Mouse (Mus musculus) heart, embryonic 16.5 days (tissue): ENCODE data around the gene Flt4. TPM values are rescaled to one million over a fixed set of nuclear protein-coding genes. Genes with fewer than 3 reads are reported as not detected.
"Not testable (repeated sequence)": the region's sequence is repeated elsewhere in the genome, so short reads cannot be mapped to it uniquely, and the experiment has no call there.

Source experiments
- ATAC-seq: fragments of 200-750 bp; cut with Nextera tagmentation; replicated peaks from 2 replicates; pipeline ENCODE4 v1.8.0; 2017; ENCODE audit warnings: moderate number of reproducible peaks; ENCODE audit not compliant: insufficient read depth, low FRiP score; ENCODE audit errors: extremely low read depth
- H3K27ac ChIP-seq: fragments of 300-500 bp; sonication (generic); 2 replicates; pipeline ENCODE4 v1.5.1; 2014; ENCODE audit warnings: mild to moderate bottlenecking, low read length, control low read depth, moderate library complexity
- H3K27me3 ChIP-seq: fragments of 300-500 bp; sonication (generic); 2 replicates; pipeline ENCODE4 v1.6.1; 2014; ENCODE audit warnings: low read length, mixed read lengths; ENCODE audit not compliant: control insufficient read depth, insufficient read depth
- H3K36me3 ChIP-seq: fragments of 300-500 bp; sonication (generic); 2 replicates; pipeline ENCODE4 v1.6.1; 2014; ENCODE audit not compliant: control insufficient read depth, insufficient read depth
- H3K4me1 ChIP-seq: fragments of 300-500 bp; sonication (generic); 2 replicates; pipeline ENCODE4 v1.6.1; 2014; ENCODE audit warnings: low read length, mixed read lengths; ENCODE audit not compliant: control insufficient read depth, insufficient read depth
- H3K4me2 ChIP-seq: fragments of 300-500 bp; sonication (generic); 2 replicates; pipeline ENCODE4 v1.6.1; 2014; ENCODE audit warnings: low read depth, mild to moderate bottlenecking, control low read depth, low read length
- H3K4me3 ChIP-seq: fragments of 300-500 bp; sonication (generic); 2 replicates; pipeline ENCODE4 v1.5.1; 2014; ENCODE audit warnings: mild to moderate bottlenecking, control low read depth, low read length
- H3K9ac ChIP-seq: fragments of 300-500 bp; sonication (generic); 2 replicates; pipeline ENCODE4 v1.6.1; 2014; ENCODE audit warnings: low read length, control low read depth
- H3K9me3 ChIP-seq: fragments of 300-500 bp; sonication (generic); replicated peaks from 2 replicates; pipeline ENCODE4 v1.6.1; 2016; ENCODE audit warnings: low read length; ENCODE audit not compliant: control insufficient read depth
- WGBS: fragments of 180-500 bp; shearing (Covaris S2); extraction: QIAGEN DNeasy Blood & Tissue Kit; methylation state at CpG from one replicate; pipeline ENCODE4 v1.1.7; 2014; 5-methylcytosine and 5-hydroxymethylcytosine counted together
- polyA plus RNA-seq: library from polyadenylated mRNA; unstranded; fragments of >200 nt; fragmentation: Nextera tagmentation; extraction: Ambion mirVana; gene quantifications from 2 replicates; pipeline ENCODE4 v1.2.1, GENCODE M21; 2015

The Flt4 gene
- polyA plus RNA-seq = 6.1 and 7.4 TPM in 2 replicates

GRCm38 (mm10) chr11:49608938-49609867, at the start of gene Flt4:
Flt4 (plus strand) TSS chr11:49609263.
- H3K36me3 ChIP-seq, H3K4me1 ChIP-seq, H3K27me3 ChIP-seq, H3K9me3 ChIP-seq: not testable (repeated sequence)
- peak within 1 kb of the TSS; percentile 27; the same call in 1 of the 2 replicates for H3K27ac ChIP-seq
- peak; percentile 84 for ATAC-seq
- H3K4me3 ChIP-seq = peak within 1 kb of the TSS; percentile 64
- peak within 1 kb of the TSS; percentile 82 for H3K4me2 ChIP-seq
- 3% methylated on average over 50 of the region's 61 CpGs for WGBS
- peak within 1 kb of the TSS; percentile 72 for H3K9ac ChIP-seq

GRCm38 (mm10) chr11:49575054-49575453, 34.0 kb upstream of the Flt4 start:
- not testable (repeated sequence) for H3K9ac ChIP-seq, ATAC-seq, H3K4me1 ChIP-seq, H3K4me2 ChIP-seq, H3K9me3 ChIP-seq, H3K27me3 ChIP-seq, H3K36me3 ChIP-seq, H3K4me3 ChIP-seq, H3K27ac ChIP-seq
- 37% methylated on average over 2 of the region's 2 CpGs for WGBS

- H3K4me2 ChIP-seq, H3K36me3 ChIP-seq, H3K4me1 ChIP-seq, H3K27ac ChIP-seq, H3K4me3 ChIP-seq, ATAC-seq, H3K27me3 ChIP-seq, H3K9ac ChIP-seq, H3K9me3 ChIP-seq: not testable (repeated sequence)
- 74% methylated on average over 8 of the region's 8 CpGs for WGBS
Measured at GRCm38 (mm10) chr11:49580452-49580851, 28.6 kb upstream of the Flt4 start.

GRCm38 (mm10) chr11:49590213-49590612, 18.9 kb upstream of the Flt4 start:
- no peaks in the 10 kb centered on the region for H3K36me3 ChIP-seq
- no peaks in the 10 kb centered on the region for H3K9me3 ChIP-seq
- ATAC-seq = no peak
- 87% methylated on average over 19 of the region's 19 CpGs for WGBS
- H3K4me2 ChIP-seq = no peak overlapping the region
- H3K9ac ChIP-seq = no peak overlapping the region
- no peaks in the 10 kb centered on the region for H3K27me3 ChIP-seq
- no peak overlapping the region for H3K4me3 ChIP-seq
- H3K27ac ChIP-seq = no peak overlapping the region
- no peaks in the 10 kb centered on the region for H3K4me1 ChIP-seq

GRCm38 (mm10) chr11:49597149-49597548, 11.9 kb upstream of the Flt4 start:
- not testable (repeated sequence) for H3K9ac ChIP-seq, H3K4me3 ChIP-seq, H3K4me2 ChIP-seq, H3K27ac ChIP-seq, H3K4me1 ChIP-seq, H3K27me3 ChIP-seq, H3K36me3 ChIP-seq, ATAC-seq, H3K9me3 ChIP-seq
- 73% methylated on average over 2 of the region's 2 CpGs for WGBS

- H3K4me2 ChIP-seq, H3K4me1 ChIP-seq, H3K36me3 ChIP-seq, H3K27me3 ChIP-seq, ATAC-seq, H3K9me3 ChIP-seq, H3K27ac ChIP-seq, H3K4me3 ChIP-seq, H3K9ac ChIP-seq: not testable (repeated sequence)
- WGBS = 85% methylated on average over 5 of the region's 5 CpGs
Measured at GRCm38 (mm10) chr11:49608306-49608705, 757 bp upstream of the Flt4 start.

- not testable (repeated sequence) for H3K27me3 ChIP-seq, H3K36me3 ChIP-seq, H3K9me3 ChIP-seq, ATAC-seq, H3K4me1 ChIP-seq
- Histone ChIP-seq H3K4me2 (peak overlapping the region; percentile 82), H3K9ac (peak overlapping the region; percentile 72), H3K4me3 (peak overlapping the region; percentile 64), H3K27ac (0 out of 2 replicates have a peak overlapping the region, but pooled peaks have one; percentile 23)
- 1% methylated on average over 49 of the region's 52 CpGs for WGBS
Measured at GRCm38 (mm10) chr11:49609868-49610824, 1.1 kb downstream of the Flt4 start.

GRCm38 (mm10) chr11:49611349-49611748, 2.3 kb downstream of the Flt4 start:
- H3K27ac ChIP-seq, H3K4me1 ChIP-seq, H3K4me3 ChIP-seq, H3K9me3 ChIP-seq, ATAC-seq, H3K27me3 ChIP-seq, H3K36me3 ChIP-seq, H3K9ac ChIP-seq: not testable (repeated sequence)
- H3K4me2 ChIP-seq = peak overlapping the region; percentile 23; the same call in 1 of the 2 replicates
- 40% methylated on average over 3 of the region's 3 CpGs for WGBS
